Mouse (Mus musculus): ENCODE measurements around the gene Nipbl. TPM values are rescaled to one million over a fixed set of nuclear protein-coding genes. Genes with fewer than 3 reads are reported as not detected.

Nipbl gene
- polyA plus RNA-seq, 1 experiment from 2014 or later = 17.9 TPM

DNA sequence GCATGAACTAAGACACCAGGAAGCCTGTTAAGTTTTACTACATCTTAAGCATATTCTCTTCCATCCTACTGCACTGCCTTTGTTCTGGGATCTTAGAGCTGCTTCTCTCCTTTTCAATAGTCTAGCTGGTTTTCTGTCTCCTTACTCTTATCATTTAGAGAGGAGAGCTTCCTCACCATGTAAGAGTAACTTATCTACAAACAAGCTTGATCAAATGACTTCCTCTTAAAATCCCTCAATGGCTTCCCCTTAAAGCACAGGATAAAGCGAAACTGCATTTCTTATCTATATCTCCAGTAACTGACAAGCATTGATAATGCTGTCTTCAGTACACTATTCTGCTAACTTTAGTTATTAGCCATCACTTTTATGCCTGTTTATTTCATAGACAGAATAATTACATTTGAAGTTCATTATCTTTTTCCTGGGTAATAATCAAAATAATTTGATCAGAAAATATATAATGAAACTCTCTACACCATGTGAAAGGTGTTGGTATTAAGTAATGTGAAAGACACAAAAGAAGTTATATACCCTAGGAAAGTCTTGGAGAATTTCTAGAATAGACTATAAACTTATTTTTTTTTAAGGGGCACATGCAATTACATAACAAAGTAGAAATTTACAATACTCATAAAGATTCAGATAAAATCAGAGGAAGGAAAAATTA lies 33.0 kb downstream of the Nipbl start:
- 96% methylated on average over 1 of the region's 1 CpGs for WGBS
- Histone ChIP-seq H3K36me3 (no peaks in the 10 kb centered on the region), H3K4me1 (replicated peaks) (no peaks in the 10 kb centered on the region), H3K27me3 (no peaks in the 10 kb centered on the region), H3K27ac (no peak overlapping the region), H3K9me3 (no peaks in the 10 kb centered on the region), H3K9ac (no peak overlapping the region), H3K4me3 (no peak overlapping the region), H3K4me2 (no peak overlapping the region)
- no peak for ATAC-seq (ENCODE audit: low FRiP score)

- H3K4me2 ChIP-seq = no peak overlapping the region
- WGBS = 95% methylated on average over 2 of the region's 2 CpGs
- H3K9me3 ChIP-seq = no peaks in the 10 kb centered on the region
- no peak overlapping the region for H3K4me3 ChIP-seq
- no peak overlapping the region for H3K9ac ChIP-seq
- no peaks in the 10 kb centered on the region for H3K36me3 ChIP-seq
- no peaks in the 10 kb centered on the region; the same call in 1 of the 2 replicates for H3K4me1 ChIP-seq (replicated peaks)
- H3K27me3 ChIP-seq = no peaks in the 10 kb centered on the region
- H3K27ac ChIP-seq = no peak overlapping the region
- no peak for ATAC-seq (ENCODE audit: low FRiP score)
Measured at GRCm38 (mm10) chr15:8407082-8407481, 37.2 kb downstream of the Nipbl start.

GRCm38 (mm10) chr15:8406219-8406618 lies 38.0 kb downstream of the Nipbl start:
- no peak overlapping the region for H3K27ac ChIP-seq
- no peak overlapping the region for H3K9ac ChIP-seq
- WGBS = 94% methylated on average over 2 of the region's 2 CpGs
- no peaks in the 10 kb centered on the region for H3K9me3 ChIP-seq
- no peaks in the 10 kb centered on the region for H3K27me3 ChIP-seq
- ATAC-seq (ENCODE audit: low FRiP score) = no peak
- no peaks in the 10 kb centered on the region; the same call in none of the 2 replicates for H3K4me1 ChIP-seq (replicated peaks)
- no peak overlapping the region for H3K4me3 ChIP-seq
- H3K4me2 ChIP-seq = no peak overlapping the region
- no peaks in the 10 kb centered on the region for H3K36me3 ChIP-seq

- Histone ChIP-seq H3K27me3 (no peaks in the 10 kb centered on the region), H3K4me2 (no peak overlapping the region), H3K27ac (no peak overlapping the region), H3K36me3 (no peaks in the 10 kb centered on the region), H3K4me3 (no peak overlapping the region), H3K4me1 (replicated peaks) (no peaks in the 10 kb centered on the region; the same call in none of the 2 replicates), H3K9ac (no peak overlapping the region), H3K9me3 (no peaks in the 10 kb centered on the region)
- WGBS = 96% methylated on average over 2 of the region's 2 CpGs
- ATAC-seq (ENCODE audit: low FRiP score) = no peak
Measured at GRCm38 (mm10) chr15:8402591-8402990, 41.7 kb downstream of the Nipbl start.

DNA sequence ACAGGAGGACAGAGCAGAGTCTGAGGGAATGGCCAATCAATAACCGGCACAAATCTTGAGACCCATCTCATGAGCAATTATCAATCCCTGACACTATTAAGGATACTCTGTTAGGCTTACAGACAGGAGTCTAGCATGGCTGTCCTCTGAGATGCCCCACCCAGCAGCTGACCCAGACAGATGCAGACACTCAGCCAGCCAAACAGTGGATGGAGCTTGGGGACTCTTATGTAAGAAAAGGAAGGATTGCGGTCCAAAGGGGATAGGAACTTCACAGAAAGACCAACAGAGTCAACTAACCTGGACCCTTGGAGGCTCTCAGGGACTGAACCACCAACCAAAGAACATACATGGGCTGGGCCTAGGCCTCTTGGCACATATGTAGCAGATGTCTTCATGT lies 42.7 kb downstream of the Nipbl start:
- WGBS = 93% methylated on average over 2 of the region's 2 CpGs
- H3K27me3 ChIP-seq = no peaks in the 10 kb centered on the region
- no peak overlapping the region for H3K9ac ChIP-seq
- no peak overlapping the region for H3K4me2 ChIP-seq
- no peak for ATAC-seq (ENCODE audit: low FRiP score)
- H3K4me1 ChIP-seq (replicated peaks) = no peaks in the 10 kb centered on the region; the same call in none of the 2 replicates
- no peaks in the 10 kb centered on the region for H3K36me3 ChIP-seq
- no peaks in the 10 kb centered on the region for H3K9me3 ChIP-seq
- H3K27ac ChIP-seq = no peak overlapping the region
- no peak overlapping the region for H3K4me3 ChIP-seq

DNA sequence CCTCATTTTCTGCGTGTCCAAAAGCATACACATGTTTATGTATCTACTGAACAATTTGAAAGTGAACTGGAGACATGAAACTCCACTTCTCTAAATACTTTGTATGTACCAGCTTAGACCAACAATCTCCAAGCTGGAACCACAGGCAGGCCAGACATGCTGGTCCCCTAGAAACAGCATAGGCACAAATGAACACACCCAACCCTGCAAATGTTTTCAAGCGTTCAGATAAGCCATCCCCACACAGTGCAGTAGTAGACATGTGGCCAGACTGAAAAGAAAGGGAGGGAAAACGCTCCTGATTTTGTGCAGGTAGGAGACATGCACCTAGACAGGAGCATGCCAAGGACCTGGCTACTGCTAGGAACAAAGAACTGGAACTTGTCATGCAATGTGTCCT lies 52.5 kb downstream of the Nipbl start:
- H3K9ac ChIP-seq = no peak overlapping the region
- no peak overlapping the region for H3K4me2 ChIP-seq
- no peak overlapping the region for H3K4me3 ChIP-seq
- no peaks in the 10 kb centered on the region for H3K36me3 ChIP-seq
- 91% methylated on average over 3 of the region's 3 CpGs for WGBS
- no peaks in the 10 kb centered on the region for H3K4me1 ChIP-seq (replicated peaks)
- no peaks in the 10 kb centered on the region for H3K9me3 ChIP-seq
- ATAC-seq (ENCODE audit: low FRiP score) = no peak
- H3K27me3 ChIP-seq = no peaks in the 10 kb centered on the region
- H3K27ac ChIP-seq = no peak overlapping the region

DNA sequence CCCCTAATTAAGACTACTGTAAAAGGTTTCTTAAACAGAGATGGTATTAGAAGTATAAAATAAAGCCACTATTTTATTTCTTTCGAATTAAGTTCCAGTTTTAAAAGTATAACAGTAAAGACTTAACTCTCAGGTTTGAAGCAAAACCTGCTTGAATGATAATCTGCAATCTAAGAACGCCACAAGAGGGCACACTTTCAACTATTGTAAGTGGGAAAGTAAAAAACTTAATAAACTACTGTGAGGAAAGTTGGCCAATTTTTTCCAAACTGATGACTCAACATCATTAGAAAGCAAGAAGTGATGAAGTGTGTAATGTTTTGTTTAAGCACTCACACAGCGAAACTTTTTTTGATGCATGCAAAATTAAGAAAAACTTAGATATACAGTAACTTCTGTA lies 62.0 kb downstream of the Nipbl start:
- no peaks in the 10 kb centered on the region for H3K4me1 ChIP-seq (replicated peaks)
- WGBS = 68% methylated on average over 3 of the region's 3 CpGs
- H3K36me3 ChIP-seq = no peaks in the 10 kb centered on the region
- H3K27me3 ChIP-seq = no peaks in the 10 kb centered on the region
- H3K27ac ChIP-seq = no peak overlapping the region
- no peak overlapping the region for H3K4me2 ChIP-seq
- no peaks in the 10 kb centered on the region for H3K9me3 ChIP-seq
- no peak overlapping the region for H3K4me3 ChIP-seq
- H3K9ac ChIP-seq = no peak overlapping the region
- no peak for ATAC-seq (ENCODE audit: low FRiP score)

GRCm38 (mm10) chr15:8375657-8376056 lies 68.6 kb downstream of the Nipbl start:
- H3K4me3 ChIP-seq = no peak overlapping the region
- H3K4me1 ChIP-seq (replicated peaks) = no peaks in the 10 kb centered on the region
- no peak for ATAC-seq (ENCODE audit: low FRiP score)
- no peaks in the 10 kb centered on the region for H3K9me3 ChIP-seq
- no peak overlapping the region for H3K4me2 ChIP-seq
- H3K27ac ChIP-seq = no peak overlapping the region
- peaks cover 12% of the 10 kb centered on the region for H3K36me3 ChIP-seq
- 92% methylated on average over 1 of the region's 1 CpGs for WGBS
- H3K27me3 ChIP-seq = no peaks in the 10 kb centered on the region
- no peak overlapping the region for H3K9ac ChIP-seq

DNA sequence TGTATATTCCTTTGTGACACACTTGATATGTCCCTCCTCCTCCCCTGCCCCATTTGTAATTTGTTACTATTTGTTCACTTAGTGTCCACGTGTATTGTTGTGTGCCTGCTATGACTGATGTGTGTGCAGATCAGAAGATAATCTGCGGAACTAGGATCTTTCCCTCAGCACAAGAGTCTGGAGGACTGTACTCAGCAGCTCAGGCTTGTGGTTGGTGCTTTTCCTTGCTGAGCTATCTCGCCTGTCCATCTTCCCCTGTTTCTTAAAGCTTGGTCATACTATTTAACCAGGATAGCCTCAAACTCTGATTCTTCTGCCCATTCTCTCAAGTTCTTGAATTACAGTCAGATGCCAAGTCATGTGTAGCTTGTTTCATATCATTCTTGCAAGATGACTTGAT lies 69.5 kb downstream of the Nipbl start:
- no peak overlapping the region for H3K9ac ChIP-seq
- H3K4me2 ChIP-seq = no peak overlapping the region
- H3K27me3 ChIP-seq = no peaks in the 10 kb centered on the region
- no peaks in the 10 kb centered on the region for H3K4me1 ChIP-seq (replicated peaks)
- no peak overlapping the region for H3K4me3 ChIP-seq
- no peak overlapping the region for H3K27ac ChIP-seq
- H3K36me3 ChIP-seq = peaks cover 15% of the 10 kb centered on the region
- 0 out of 2 replicates have a peak, but pooled peaks have one; percentile 24 for ATAC-seq (ENCODE audit: low FRiP score)
- H3K9me3 ChIP-seq = no peaks in the 10 kb centered on the region
- 76% methylated on average over 3 of the region's 3 CpGs for WGBS

- Histone ChIP-seq H3K27me3 (no peaks in the 10 kb centered on the region), H3K27ac (no peak overlapping the region), H3K4me2 (no peak overlapping the region), H3K4me1 (replicated peaks) (no peaks in the 10 kb centered on the region), H3K9ac (no peak overlapping the region), H3K36me3 (peaks cover 22% of the 10 kb centered on the region), H3K4me3 (no peak overlapping the region), H3K9me3 (no peaks in the 10 kb centered on the region)
- 96% methylated on average over 2 of the region's 2 CpGs for WGBS
- no peak for ATAC-seq (ENCODE audit: low FRiP score)
Measured at GRCm38 (mm10) chr15:8347104-8347773, 97.0 kb downstream of the Nipbl start.

GRCm38 (mm10) chr15:8340596-8340995 lies 103.7 kb downstream of the Nipbl start:
- H3K4me2 ChIP-seq = no peak overlapping the region
- H3K27me3 ChIP-seq = no peaks in the 10 kb centered on the region
- H3K36me3 ChIP-seq = peaks cover 33% of the 10 kb centered on the region
- no peak overlapping the region for H3K27ac ChIP-seq
- no peaks in the 10 kb centered on the region for H3K9me3 ChIP-seq
- 95% methylated on average over 4 of the region's 4 CpGs for WGBS
- no peak for ATAC-seq (ENCODE audit: low FRiP score)
- H3K4me3 ChIP-seq = no peak overlapping the region
- H3K9ac ChIP-seq = no peak overlapping the region
- H3K4me1 ChIP-seq (replicated peaks) = no peaks in the 10 kb centered on the region

DNA sequence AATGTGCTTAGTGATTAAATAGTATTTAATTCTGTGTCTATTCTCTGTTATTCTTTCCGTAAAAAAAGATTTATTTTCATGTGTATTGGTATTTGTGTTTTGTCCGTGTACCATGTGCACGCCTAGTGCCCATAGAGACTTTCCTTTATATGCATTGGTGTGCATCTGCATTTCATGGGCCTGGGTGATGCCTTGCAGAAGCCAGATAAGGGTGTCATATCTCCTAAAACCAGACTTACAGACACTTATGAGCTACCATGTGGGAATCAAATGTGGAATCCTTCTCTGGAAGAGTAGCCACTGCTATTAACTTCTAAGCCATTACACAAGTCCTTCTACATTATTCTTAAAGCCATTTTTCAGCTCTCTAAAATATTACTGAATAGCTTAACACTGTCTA lies 112.7 kb downstream of the Nipbl start:
- Histone ChIP-seq H3K36me3 (peaks cover 47% of the 10 kb centered on the region), H3K9ac (no peak overlapping the region), H3K9me3 (no peaks in the 10 kb centered on the region), H3K4me2 (no peak overlapping the region), H3K27me3 (no peaks in the 10 kb centered on the region), H3K27ac (no peak overlapping the region), H3K4me3 (no peak overlapping the region), H3K4me1 (replicated peaks) (no peaks in the 10 kb centered on the region)
- ATAC-seq (ENCODE audit: low FRiP score) = no peak
- WGBS = 98% methylated on average over 3 of the region's 3 CpGs

DNA sequence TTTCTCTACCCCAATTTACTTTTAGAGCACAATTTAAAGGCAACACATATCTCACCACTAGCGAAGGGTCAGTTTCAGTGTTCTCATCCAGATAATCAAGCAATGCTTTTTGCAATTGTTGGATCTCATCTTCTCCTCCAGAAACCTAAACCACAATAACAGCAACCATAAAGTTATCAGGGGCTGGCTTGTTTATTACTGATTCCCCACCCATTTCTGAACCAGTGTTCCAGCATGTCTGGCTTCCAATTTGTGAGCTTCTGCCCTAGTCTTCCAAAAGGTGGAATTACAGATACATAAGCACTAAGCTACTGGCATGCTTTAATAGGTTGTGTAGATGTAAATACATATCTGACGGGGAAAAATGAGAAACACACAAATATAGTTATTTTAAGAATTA lies 118.6 kb downstream of the Nipbl start:
- H3K4me1 ChIP-seq (replicated peaks) = no peaks in the 10 kb centered on the region
- no peak overlapping the region for H3K4me3 ChIP-seq
- H3K27me3 ChIP-seq = no peaks in the 10 kb centered on the region
- ATAC-seq (ENCODE audit: low FRiP score) = no peak
- H3K9ac ChIP-seq = no peak overlapping the region
- H3K36me3 ChIP-seq = peaks cover 57% of the 10 kb centered on the region
- WGBS = 96% methylated on average over 2 of the region's 2 CpGs
- no peak overlapping the region for H3K4me2 ChIP-seq
- H3K9me3 ChIP-seq = no peaks in the 10 kb centered on the region
- no peak overlapping the region for H3K27ac ChIP-seq

Measured in hindbrain, embryonic 13.5 days (tissue).